Mouse (Mus musculus) forebrain, postnatal 0 days (tissue): ENCODE results near the gene Uggt1. TPM values are rescaled to one million over a fixed set of nuclear protein-coding genes. Genes with fewer than 3 reads are reported as not detected.

Experiments used
- ATAC-seq: fragments of 200-750 bp; cut with Nextera tagmentation; 2 replicates; pipeline ENCODE4 v1.8.0; 2017; ENCODE audit warnings: mild to moderate bottlenecking, moderate library complexity
- DNase-seq: peaks from one replicate; pipeline ENCODE4 v3.0.0-alpha.2; 2015
- H3K27ac ChIP-seq: fragments of 300-500 bp; sonication (generic); 2 replicates; pipeline ENCODE4 v1.5.1; 2014; ENCODE audit warnings: low read depth, mild to moderate bottlenecking, antibody characterized with exemption, low read length, moderate library complexity, mixed read lengths
- H3K27me3 ChIP-seq: fragments of 300-500 bp; sonication (generic); 2 replicates; pipeline ENCODE4 v1.6.1; 2014; ENCODE audit warnings: mild to moderate bottlenecking, low read length, mixed read lengths; ENCODE audit not compliant: insufficient read depth
- H3K36me3 ChIP-seq: fragments of 300-500 bp; sonication (generic); 2 replicates; pipeline ENCODE4 v1.6.1; 2014; ENCODE audit warnings: mild to moderate bottlenecking, moderate library complexity; ENCODE audit not compliant: insufficient read depth
- H3K4me1 ChIP-seq: fragments of 300-500 bp; sonication (generic); 2 replicates; pipeline ENCODE4 v1.6.1; 2014; ENCODE audit warnings: antibody characterized with exemption; ENCODE audit not compliant: insufficient read depth
- H3K4me2 ChIP-seq: fragments of 300-500 bp; sonication (generic); 2 replicates; pipeline ENCODE4 v1.6.1; 2014; ENCODE audit warnings: low read depth, mild to moderate bottlenecking, moderate library complexity
- H3K4me3 ChIP-seq: fragments of 300-500 bp; sonication (generic); 2 replicates; pipeline ENCODE4 v1.5.1; 2014; ENCODE audit warnings: low read depth, low read length, mixed read lengths
- H3K9ac ChIP-seq: fragments of 300-500 bp; sonication (generic); 2 replicates; pipeline ENCODE4 v1.6.1; 2014; ENCODE audit warnings: mild to moderate bottlenecking
- H3K9me3 ChIP-seq: fragments of 300-500 bp; sonication (generic); 2 replicates; pipeline ENCODE4 v1.6.1; 2016; ENCODE audit warnings: low read length
- CTCF ChIP-seq: sonication (generic); IDR thresholded peaks from 2 replicates; pipeline ENCODE4 v1.5.1; 2016; ENCODE audit warnings: antibody characterized with exemption, control low read depth, low read depth
- WGBS: fragments of 180-500 bp; shearing (Covaris S2); extraction: QIAGEN DNeasy Blood & Tissue Kit; methylation state at CpG from one replicate; pipeline ENCODE4 v1.1.7; 2014; 5-methylcytosine and 5-hydroxymethylcytosine counted together
- polyA plus RNA-seq: library from polyadenylated mRNA; unstranded; fragments of >200 nt; fragmentation: Nextera tagmentation; extraction: Ambion mirVana; gene quantifications from 2 replicates; pipeline ENCODE4 v1.2.1, GENCODE M21; 2015
- total RNA-seq: library from RNA; depleted of rRNA; stranded (reverse); fragments of >200 nt; gene quantifications from 2 replicates; pipeline ENCODE4 v1.2.3, GENCODE M21; 2014

The Uggt1 gene
- total and polyA plus RNA-seq, 2 experiments from 2014 or later = 24.5 to 54.1 TPM

GRCm38 (mm10) chr1:36269121-36269795 lies 24.7 kb upstream of the Uggt1 start:
- no peak for ATAC-seq
- H3K4me3 ChIP-seq = no peak overlapping the region
- H3K9ac ChIP-seq = 0 out of 2 replicates have a peak overlapping the region, but pooled peaks have one; percentile 10
- H3K27me3 ChIP-seq = no peaks in the 10 kb centered on the region
- peak; percentile 7 for DNase-seq
- TF ChIP-seq CTCF = no peak
- 53% methylated on average over 54 of the region's 54 CpGs for WGBS
- H3K27ac ChIP-seq = no peak overlapping the region
- no peaks in the 10 kb centered on the region for H3K9me3 ChIP-seq
- no peaks in the 10 kb centered on the region for H3K36me3 ChIP-seq
- H3K4me2 ChIP-seq = peak overlapping the region; percentile 33
- no peaks in the 10 kb centered on the region for H3K4me1 ChIP-seq

- ATAC-seq (no peak), DNase-seq (no peak)
- Histone ChIP-seq H3K4me2 (no peak overlapping the region), H3K27ac (no peak overlapping the region), H3K9ac (no peak overlapping the region), H3K36me3 (no peaks in the 10 kb centered on the region), H3K9me3 (no peaks in the 10 kb centered on the region), H3K27me3 (no peaks in the 10 kb centered on the region), H3K4me1 (no peaks in the 10 kb centered on the region), H3K4me3 (no peak overlapping the region)
- over 99% methylated on average over 3 of the region's 3 CpGs for WGBS
- no peak for TF ChIP-seq CTCF
These were observed 23.1 kb upstream of the Uggt1 start for GRCm38 (mm10) chr1:36267595-36267994.

- Histone ChIP-seq H3K4me1 (no peaks in the 10 kb centered on the region), H3K9me3 (no peaks in the 10 kb centered on the region), H3K36me3 (no peaks in the 10 kb centered on the region), H3K4me2 (no peak overlapping the region), H3K27ac (no peak overlapping the region), H3K27me3 (no peaks in the 10 kb centered on the region), H3K4me3 (no peak overlapping the region), H3K9ac (no peak overlapping the region)
- ATAC-seq (no peak), DNase-seq (no peak)
- WGBS = 85% methylated on average over 6 of the region's 6 CpGs
- TF ChIP-seq CTCF = no peak
These were observed 21.8 kb upstream of the Uggt1 start for GRCm38 (mm10) chr1:36266293-36266692.

GRCm38 (mm10) chr1:36263833-36264488 lies 19.4 kb upstream of the Uggt1 start:
- no peak for TF ChIP-seq CTCF
- H3K4me1 ChIP-seq = no peaks in the 10 kb centered on the region
- H3K36me3 ChIP-seq = no peaks in the 10 kb centered on the region
- H3K4me2 ChIP-seq = no peak overlapping the region
- DNase-seq = no peak
- no peak overlapping the region for H3K4me3 ChIP-seq
- no peak overlapping the region for H3K27ac ChIP-seq
- ATAC-seq = no peak
- 60% methylated on average over 13 of the region's 13 CpGs for WGBS
- H3K9me3 ChIP-seq = no peaks in the 10 kb centered on the region
- no peaks in the 10 kb centered on the region for H3K27me3 ChIP-seq
- H3K9ac ChIP-seq = no peak overlapping the region

- H3K27ac ChIP-seq = no peak overlapping the region
- H3K9me3 ChIP-seq = no peaks in the 10 kb centered on the region
- H3K27me3 ChIP-seq = no peaks in the 10 kb centered on the region
- no peaks in the 10 kb centered on the region for H3K4me1 ChIP-seq
- ATAC-seq (no peak), DNase-seq (no peak)
- no peak for TF ChIP-seq CTCF
- 85% methylated on average over 19 of the region's 19 CpGs for WGBS
- no peak overlapping the region for H3K4me2 ChIP-seq
- no peak overlapping the region for H3K4me3 ChIP-seq
- H3K36me3 ChIP-seq = no peaks in the 10 kb centered on the region
- no peak overlapping the region for H3K9ac ChIP-seq
These were observed 17.4 kb upstream of the Uggt1 start for GRCm38 (mm10) chr1:36261708-36262504.

GRCm38 (mm10) chr1:36260418-36260817 lies 15.9 kb upstream of the Uggt1 start:
- no peak overlapping the region for H3K4me3 ChIP-seq
- no peak for DNase-seq
- no peaks in the 10 kb centered on the region for H3K4me1 ChIP-seq
- H3K36me3 ChIP-seq = no peaks in the 10 kb centered on the region
- H3K9me3 ChIP-seq = no peaks in the 10 kb centered on the region
- H3K27ac ChIP-seq = no peak overlapping the region
- no peak for ATAC-seq
- H3K9ac ChIP-seq = no peak overlapping the region
- 97% methylated on average over 1 of the region's 1 CpGs for WGBS
- no peak for TF ChIP-seq CTCF
- no peaks in the 10 kb centered on the region for H3K27me3 ChIP-seq
- no peak overlapping the region for H3K4me2 ChIP-seq

GRCm38 (mm10) chr1:36259281-36259680 lies 14.8 kb upstream of the Uggt1 start:
- no peak for ATAC-seq

More at GRCm38 (mm10) chr1:36259281-36259680, 14.8 kb upstream of the Uggt1 start:
- TF ChIP-seq CTCF = no peak
- Histone ChIP-seq H3K9me3 (no peaks in the 10 kb centered on the region), H3K27ac (no peak overlapping the region), H3K36me3 (no peaks in the 10 kb centered on the region), H3K4me3 (no peak overlapping the region), H3K9ac (no peak overlapping the region), H3K27me3 (no peaks in the 10 kb centered on the region), H3K4me1 (peaks cover 6% of the 10 kb centered on the region), H3K4me2 (no peak overlapping the region)
- no peak for DNase-seq
- 98% methylated on average over 2 of the region's 2 CpGs for WGBS
